Mouse (Mus musculus): ENCODE results near the gene Pgm2l1. TPM values are rescaled to one million over a fixed set of nuclear protein-coding genes. Genes with fewer than 3 reads are reported as not detected.

Pgm2l1 gene
- 100 to 1,000 TPM; 465 to 490 TPM for total RNA-seq (2021)
- long read RNA-seq, experiment 1, full-length matches to known transcripts, result 4 of 76 reads
- long read RNA-seq, experiment 1, partial matches to known transcripts, result 0 of 76 reads
- long read RNA-seq, experiment 1, other reads (novel, unspliced or antisense), result 72 of 76 reads
- long read RNA-seq, experiment 2, full-length matches to known transcripts, result 7 of 61 reads
- long read RNA-seq, experiment 2, partial matches to known transcripts, result 2 of 61 reads
- long read RNA-seq, experiment 2, other reads (novel, unspliced or antisense), result 52 of 61 reads

DNA sequence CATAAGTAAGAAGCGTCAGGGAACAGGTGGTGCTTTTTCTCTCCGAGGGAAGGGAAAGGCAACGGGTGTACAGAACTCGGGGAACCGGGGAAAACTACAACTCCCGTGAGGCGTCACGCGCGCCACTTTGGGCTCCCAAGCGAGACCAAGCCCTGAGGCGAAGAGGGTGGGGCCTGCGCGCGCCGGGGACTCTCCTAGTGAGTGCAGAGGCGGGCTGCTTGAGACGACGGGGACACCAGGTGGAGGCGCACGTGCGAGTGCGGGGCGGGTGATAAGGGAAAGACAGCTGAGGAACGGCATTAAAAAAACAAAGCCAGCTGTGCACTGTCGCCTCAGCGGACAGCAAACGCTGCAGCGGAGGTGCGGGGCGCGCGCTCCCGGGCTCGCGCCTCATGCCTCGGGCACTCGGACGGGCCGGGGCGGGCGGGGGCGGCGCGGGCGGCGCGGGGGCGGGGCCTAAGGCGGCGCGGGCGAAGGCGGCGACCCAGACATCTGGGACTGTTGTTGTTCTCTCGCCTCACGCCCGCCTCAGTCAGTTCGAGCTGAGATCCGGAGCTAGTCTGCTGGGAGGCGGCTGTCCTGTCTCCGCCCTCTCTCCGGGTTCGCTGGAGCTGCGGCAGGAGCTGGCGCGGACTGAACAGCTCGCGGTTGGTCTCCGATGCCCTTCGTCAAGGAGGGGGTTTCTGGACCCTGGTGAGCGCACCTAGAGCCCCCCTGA, at the start of gene Pgm2l1:
Gene Pgm2l1 (plus strand): TSS at position 237 of the 718 bp plus-strand sequence.
- intact Hi-C loops (cut with DNase I), result loop anchor here (5.0 kb wide), 1 partner anchor 105 kb away; the partner anchor contains the start of gene Pold3

DNA sequence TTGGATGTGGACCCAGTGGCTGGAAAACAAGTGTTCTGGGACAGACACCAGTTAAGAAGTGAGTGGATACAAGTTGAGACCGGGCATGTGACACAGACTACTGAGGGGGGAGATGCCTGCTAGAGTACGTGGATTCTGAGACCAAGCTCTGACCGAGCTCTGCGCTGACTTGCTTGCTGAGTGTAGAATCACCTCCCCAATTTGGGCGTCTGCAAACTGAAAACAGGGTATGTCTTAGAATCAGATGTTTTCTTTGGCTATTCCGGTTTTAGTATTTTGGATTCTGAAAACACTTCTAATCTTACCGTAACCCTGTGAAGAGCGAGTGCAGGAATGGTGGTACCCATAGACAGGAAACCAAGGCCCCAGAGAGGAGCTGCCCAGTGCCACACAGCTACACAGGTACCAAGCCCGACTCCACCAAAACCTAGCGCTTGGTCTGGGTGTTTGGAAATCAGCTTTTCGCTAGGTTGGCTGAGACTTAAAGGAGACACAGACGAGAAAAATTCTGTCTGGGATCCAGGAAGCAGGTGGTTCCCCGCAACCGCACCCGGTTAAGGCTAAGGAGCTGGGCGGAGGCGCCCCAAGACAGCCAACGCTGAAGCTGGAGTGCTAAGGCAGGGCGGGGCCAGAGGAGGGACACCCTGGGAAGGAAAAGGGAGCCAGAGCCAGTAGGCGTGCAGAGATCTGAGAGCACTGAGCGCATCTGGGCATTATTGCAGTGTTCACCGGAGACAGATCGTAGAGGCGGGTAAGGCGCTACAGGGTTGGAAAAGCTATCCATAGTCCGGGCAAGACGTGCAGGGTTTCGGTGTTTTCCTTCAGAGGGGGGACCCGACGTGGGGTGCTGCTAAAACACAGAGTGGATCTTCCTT, 48.9 kb upstream of the Pgm2l1 start:
- intact Hi-C loops (cut with DNase I), result no loop called here
- DNase-seq (ENCODE audit: low spot score in 2 of 2), result peak; percentile 47 to 52

More for the DNA sequence above, at the start of gene Pgm2l1:
- DNase-seq (ENCODE audit: low spot score in 2 of 2), result peak; percentile 98

DNA sequence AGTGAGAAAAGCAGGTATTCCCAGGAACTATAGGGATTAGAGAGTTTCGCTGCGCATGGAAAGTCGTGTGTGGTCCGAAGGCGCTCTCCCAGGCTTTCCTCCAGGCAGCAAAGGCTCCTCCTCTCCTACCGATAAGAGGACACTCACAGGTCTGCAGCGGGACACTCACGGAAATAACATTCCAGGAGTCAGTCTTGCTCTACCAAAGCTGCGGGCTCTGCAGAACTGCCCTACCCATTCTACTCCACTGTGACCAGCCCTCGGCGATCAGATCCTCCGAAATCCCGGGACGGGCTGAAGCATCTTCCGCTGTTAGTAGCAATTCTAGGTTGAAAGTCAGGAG, 48.3 kb upstream of the Pgm2l1 start:
- intact Hi-C loops (cut with DNase I), result no loop called here

DNA sequence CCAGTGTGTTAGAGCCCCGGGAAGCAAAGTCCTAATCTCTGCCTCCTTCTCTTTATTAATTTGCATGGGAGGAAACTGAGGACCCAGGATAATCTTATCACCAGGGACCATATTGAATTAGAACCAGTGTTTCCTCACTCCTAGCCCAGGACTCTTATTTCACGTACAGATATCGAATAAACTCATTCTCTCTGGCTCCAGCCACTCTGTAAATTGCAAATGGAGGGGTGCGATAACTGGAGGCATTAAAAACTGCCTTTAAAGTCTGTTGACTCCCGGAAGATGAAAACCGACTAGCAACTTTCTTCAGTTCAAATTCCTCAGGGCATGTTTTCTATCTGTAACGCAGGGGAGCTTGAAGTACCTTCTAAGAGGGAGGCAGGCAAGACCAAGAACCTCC, 47.8 kb upstream of the Pgm2l1 start:
- intact Hi-C loops (cut with DNase I), result no loop called here
- DNase-seq (ENCODE audit: low spot score in 2 of 2), result no peak

More for the DNA sequence above, 48.3 kb upstream of the Pgm2l1 start:
- no peak for DNase-seq (ENCODE audit: low spot score in 2 of 2)

DNA sequence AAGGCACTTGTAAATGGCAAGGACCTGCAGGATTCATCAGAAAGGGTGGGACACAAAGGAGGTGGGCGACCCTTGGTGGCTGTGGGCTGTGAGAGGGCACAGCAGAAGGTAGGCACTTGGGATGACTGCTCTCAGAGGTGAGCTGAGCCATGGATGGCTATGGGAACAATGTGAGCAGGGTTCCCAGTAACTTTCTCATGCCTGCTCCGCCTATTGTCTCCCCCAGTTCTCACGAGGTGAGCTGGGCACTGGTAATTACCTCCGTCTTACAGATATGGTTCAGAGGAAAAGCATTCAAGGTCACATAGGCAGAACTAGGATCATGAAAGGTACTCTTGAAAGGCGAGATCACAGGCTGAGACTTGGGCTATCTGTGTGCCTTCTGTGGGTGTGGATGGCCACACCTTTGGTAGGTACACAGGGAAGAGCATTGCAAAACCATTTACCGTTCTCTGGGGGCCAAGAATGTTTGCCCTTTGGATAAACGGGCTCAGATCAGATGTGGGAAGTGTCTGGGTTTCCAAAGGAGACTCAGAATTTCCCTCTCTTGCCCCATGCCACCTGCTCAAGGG, 47.3 kb upstream of the Pgm2l1 start:
- intact Hi-C loops (cut with DNase I), result no loop called here
- no peak for DNase-seq (ENCODE audit: low spot score in 2 of 2)

DNA sequence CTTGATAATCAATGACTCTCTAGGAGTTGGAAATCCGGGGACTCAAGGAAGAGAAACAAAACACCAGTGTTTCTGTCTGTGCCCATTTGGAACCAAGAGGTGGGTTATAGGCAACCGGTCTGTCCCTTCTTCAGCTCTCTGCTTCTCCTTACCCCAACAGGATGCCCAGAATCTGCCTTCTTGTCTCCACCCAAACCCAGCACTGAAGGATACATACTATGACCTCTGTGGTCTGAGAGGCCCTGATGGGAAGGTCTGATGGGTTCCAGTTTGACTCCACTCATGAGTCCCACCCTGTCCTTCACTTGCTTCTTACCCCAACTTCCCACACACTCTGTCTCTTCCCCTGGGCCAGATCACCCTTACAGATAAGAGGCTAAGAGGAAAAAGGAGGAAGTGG, 46.0 kb upstream of the Pgm2l1 start:
- no peak for DNase-seq (ENCODE audit: low spot score in 2 of 2)
- intact Hi-C loops (cut with DNase I), result no loop called here

DNA sequence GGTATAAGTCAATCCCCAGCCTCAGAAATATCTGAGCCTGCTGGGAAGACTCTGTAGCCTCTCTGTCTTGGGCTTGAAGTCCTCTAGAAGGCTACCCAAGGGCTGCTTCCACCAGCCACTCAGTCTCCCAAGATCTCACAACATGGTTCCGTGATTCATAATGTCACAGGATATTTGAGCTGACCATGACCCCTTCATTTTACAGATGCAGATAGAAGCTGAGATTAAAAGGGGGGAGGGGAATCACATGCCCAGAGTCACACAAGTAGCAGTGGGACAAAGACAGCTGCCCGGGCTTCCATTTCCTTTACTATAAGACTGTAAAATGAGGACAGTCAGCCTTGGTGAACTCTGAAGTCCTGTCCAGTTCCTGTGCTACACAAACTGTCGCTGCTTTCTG, 45.6 kb upstream of the Pgm2l1 start:
- intact Hi-C loops (cut with DNase I), result no loop called here
- DNase-seq (ENCODE audit: low spot score in 2 of 2), result no peak

DNA sequence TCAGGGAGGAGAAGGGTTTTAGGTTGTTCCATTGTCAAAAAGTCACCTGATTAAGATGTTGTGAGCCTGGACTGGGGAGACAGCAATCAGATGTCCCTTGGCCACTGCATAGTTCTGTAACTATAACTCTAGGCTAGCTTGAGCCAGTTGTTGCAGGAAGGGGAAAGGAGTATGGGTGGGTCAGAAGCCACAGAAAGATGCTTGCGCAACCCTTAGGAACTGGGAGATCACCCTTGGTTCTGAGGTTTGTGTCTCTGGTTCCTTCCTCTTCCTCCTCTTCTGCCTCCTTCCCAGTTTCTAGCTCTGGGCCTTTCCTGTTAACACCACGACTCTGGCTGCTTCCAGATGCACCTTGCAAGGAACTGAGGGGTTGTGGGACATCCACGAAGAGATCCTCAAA, 44.8 kb upstream of the Pgm2l1 start:
- intact Hi-C loops (cut with DNase I), result no loop called here
- DNase-seq (ENCODE audit: low spot score in 2 of 2), result no peak

DNA sequence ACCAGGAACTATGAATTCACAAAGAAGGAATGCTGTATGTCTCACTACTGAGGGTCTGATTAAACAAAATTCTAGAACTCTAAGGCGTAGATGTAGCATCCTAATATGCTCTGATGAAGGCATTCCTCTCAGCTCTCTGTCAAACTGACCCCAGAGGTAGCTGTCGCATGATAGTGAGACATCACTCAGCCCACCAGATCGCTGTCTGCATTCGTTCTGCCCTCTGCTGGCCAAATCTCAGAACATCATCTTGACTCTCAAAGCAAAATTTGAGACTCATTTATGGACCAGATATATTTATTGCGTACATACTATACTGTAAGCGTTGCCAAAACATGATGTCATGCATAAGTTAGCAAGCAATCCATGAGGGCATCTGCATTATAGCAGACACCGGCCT, 39.6 kb upstream of the Pgm2l1 start:
- DNase-seq (ENCODE audit: low spot score in 2 of 2), result peak; percentile 57 to 59
- intact Hi-C loops (cut with DNase I), result loop anchor here (5.0 kb wide), 2 partner anchors 65 to 200 kb away; partner anchors contain the start of gene Pold3

DNA sequence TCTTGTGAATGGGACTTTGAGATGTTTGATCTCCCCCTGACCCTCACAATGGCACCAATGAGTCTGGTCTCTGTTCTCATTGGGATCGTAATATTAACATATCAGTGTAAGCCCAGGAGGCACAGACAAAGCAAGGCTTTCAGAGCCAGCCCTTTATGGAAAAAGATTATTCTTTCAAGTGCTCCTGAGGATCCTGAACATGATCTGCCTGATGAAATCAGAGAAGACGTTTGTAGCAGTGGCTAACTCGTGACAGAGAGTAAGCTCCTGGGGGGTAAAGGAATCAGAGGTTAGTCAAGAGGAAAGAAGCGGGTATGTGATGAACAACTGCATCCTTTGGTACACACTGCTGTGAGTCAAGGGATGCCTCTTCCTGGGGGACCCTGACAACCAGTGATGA, 37.0 kb upstream of the Pgm2l1 start:
- DNase-seq (ENCODE audit: low spot score in 2 of 2), result no peak
- intact Hi-C loops (cut with DNase I), result loop anchor here (2.0 kb wide), 1 partner anchor 45 kb away; no protein-coding TSS in a partner anchor

DNA sequence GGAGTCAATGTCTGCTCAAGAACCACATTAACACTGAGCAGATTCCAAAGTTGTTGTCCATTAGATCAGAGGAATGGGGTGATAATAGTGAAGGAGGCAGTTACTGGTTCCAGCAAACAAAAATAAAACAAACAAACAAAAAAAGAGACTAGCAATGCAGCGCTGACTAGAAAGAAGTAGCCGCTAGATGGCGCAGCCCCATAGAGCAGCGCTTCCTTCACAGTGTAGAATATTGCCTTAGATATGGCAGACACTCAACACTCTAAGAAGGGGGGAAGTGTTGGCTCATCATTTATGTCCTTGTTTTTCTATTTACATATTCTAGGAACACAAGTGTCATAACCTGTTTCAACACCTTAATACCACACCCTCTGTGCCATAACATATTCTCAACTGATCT, 36.4 kb upstream of the Pgm2l1 start:
- DNase-seq (ENCODE audit: low spot score in 2 of 2), result peak; percentile 73 to 78
- intact Hi-C loops (cut with DNase I), result loop anchor here (2.0 kb wide), 1 partner anchor 44 kb away; no protein-coding TSS in a partner anchor

DNA sequence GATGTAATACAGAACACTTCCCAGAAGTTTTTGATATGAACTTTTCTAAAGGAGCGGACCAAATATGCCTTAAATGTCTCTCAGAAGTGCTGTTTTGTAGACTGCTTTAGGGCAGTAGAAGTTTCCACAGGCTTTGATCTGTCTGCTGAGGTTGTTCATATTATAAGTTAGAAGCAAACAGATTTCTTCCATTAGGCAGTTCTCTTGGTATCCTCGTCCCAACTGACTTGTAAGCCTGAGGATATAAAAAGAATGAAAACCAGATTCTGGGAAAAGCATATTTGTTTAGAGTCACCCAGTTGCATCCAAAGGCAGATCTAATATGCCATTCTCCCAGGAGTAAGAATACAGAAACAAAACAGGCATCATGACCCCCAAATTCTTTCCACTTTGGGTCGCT, 26.0 kb upstream of the Pgm2l1 start:
- DNase-seq (ENCODE audit: low spot score in 2 of 2), result no peak
- intact Hi-C loops (cut with DNase I), result no loop called here

DNA sequence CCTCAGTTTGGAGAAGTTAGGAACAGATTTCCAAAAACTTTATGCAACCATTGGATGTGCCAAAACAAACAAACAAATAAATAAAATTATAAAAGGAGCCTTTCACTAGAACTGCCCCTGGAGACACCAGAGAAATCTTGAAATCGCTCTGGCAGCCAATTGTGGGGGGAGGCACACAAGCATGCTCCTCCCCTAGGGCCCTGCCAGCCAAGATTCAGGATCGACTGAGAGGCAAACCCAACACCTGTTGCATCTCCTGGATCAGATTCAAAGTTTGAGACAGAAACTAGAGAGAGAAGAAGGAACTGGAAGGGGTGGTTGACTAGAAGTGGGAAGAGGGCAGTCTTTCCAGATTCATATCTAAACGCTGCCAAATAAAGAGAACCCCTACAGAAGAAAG, 23.6 kb upstream of the Pgm2l1 start:
- intact Hi-C loops (cut with DNase I), result no loop called here
- no peak for DNase-seq (ENCODE audit: low spot score in 2 of 2)

DNA sequence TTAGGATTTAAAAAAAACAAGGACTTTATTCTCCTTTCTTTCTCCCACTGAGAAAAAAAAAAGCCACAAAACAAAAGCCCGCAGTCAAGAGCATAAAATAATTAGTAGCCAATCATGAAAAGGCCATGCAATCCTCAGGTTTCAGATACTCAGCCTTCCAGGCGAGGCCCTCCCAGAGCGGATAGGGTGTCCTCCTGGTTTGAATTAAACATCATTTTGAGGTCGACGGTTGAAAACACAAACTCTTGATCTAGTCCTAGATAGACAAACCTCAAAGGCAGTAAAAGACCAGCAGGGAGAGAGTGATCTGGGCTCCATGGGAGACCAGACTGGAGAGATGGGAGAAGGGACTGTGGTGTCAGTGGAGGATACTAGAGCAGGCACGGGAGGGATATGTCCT, 22.3 kb upstream of the Pgm2l1 start:
- DNase-seq (ENCODE audit: low spot score in 2 of 2), result no peak
- intact Hi-C loops (cut with DNase I), result no loop called here

DNA sequence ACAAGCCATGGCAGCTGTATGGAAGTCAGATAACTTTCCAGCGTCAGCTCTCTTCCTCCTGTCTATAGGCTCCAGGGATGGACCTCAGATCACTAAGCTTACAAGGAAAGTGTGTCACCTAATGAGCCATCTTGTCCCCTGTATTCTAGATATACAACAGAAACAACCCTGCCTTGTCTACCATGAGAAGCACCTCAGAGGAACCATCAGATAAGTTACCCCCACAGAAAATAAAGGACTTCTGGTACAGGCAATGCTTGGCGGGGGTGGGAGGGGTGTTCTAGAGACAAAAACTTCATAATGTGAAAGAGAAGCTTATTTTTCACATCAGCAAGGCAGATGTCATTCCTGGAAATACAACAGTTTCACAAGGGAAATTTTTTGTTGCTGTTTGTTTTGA, 21.1 kb upstream of the Pgm2l1 start:
- DNase-seq (ENCODE audit: low spot score in 2 of 2), result no peak
- intact Hi-C loops (cut with DNase I), result no loop called here

DNA sequence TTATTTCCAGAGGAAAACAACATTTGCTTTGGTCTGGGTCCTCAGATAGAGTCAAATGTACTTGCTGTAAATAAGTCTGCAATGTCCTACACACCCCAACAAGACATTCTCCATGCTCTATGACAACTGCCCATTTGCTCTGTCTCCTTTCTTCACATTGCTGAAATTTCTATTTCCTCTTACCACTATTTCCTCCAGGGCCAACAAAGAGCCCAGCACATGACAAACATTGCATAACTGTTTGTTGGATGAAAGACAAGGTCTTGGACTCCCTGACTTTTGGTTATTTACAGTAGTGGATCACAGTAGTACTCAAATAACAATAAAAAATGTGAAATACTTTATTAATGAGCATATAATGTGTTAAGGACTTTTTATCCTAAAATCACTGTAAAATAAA, 19.3 kb upstream of the Pgm2l1 start:
- intact Hi-C loops (cut with DNase I), result no loop called here
- DNase-seq (ENCODE audit: low spot score in 2 of 2), result no peak

DNA sequence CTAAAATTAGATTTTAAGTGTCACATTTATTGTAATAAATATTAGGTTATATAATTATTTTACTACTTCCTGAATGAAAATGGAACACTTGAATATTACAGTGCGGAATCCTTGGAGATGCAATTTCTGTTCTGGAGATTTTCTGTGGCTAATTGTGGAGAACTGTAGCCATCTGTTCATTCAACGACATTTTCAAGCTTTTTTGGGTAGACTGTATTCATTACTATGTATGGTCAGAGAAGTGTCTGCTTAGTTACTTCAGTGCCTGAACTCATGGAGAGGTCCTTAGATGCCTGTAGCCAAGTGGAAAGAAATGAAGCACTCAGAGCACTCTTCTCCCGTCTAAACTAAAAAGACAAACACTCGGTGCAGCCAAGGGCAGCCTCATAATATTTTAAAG, 12.9 kb upstream of the Pgm2l1 start:
- DNase-seq (ENCODE audit: low spot score in 2 of 2), result peak in 1 of 2 experiments; percentile 40
- intact Hi-C loops (cut with DNase I), result no loop called here

DNA sequence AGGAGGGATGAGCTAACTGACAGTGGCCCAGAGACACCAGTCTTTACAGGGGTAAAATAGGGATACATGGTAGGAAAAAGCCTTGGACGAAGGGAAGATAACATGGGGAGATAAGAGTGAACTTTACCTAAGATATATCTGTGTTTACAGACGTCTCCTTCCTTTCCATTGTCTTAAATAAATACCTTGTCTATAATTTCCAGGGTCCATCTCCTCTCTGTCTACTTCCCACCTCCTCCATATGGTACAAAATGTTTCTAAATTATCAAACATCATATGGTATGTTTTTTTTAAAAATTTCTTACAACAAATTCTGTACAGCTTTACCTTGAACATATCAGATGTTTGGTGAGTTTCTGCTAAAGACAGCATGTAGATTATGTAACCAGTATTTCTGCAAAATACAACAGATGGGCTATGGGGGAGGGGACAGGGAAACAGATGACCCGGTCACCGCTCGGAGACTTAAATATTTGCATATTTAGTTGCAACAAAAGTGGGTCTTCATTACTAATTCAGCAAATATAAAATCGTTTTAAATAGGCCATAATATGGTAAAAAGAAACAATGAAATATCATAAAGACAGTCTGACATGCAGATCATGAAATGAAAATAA, 12.0 kb upstream of the Pgm2l1 start:
- intact Hi-C loops (cut with DNase I), result no loop called here
- DNase-seq (ENCODE audit: low spot score in 2 of 2), result no peak

DNA sequence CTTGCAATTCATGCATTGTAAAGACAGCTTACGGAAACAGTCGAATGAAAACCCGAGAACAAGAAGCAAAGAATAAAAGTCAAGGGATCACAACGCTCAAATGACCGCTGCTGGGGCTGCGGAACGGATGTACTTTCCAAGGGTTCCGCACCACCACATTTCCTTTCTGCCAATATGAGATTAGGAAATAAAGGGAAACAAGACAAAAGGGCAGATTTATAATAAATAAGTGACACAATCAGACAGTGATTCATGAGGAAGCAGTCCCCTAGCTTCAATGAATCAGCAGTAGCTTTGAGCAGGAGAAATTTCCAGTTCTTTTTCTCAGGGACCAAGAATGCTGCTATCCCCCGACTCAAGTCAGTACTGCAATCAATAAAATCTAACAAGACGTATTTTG, 11.2 kb upstream of the Pgm2l1 start:
- intact Hi-C loops (cut with DNase I), result no loop called here
- DNase-seq (ENCODE audit: low spot score in 2 of 2), result no peak

All from left cerebral cortex, postnatal 14 days (tissue).